Mouse (Mus musculus) retina, postnatal 1 day (tissue): ENCODE measurements at regions not wholly inside any gene's neighbourhood (a gene's known extent, or its start where the extent isn't known, plus 50 kb on each side); places are given as distances from the start of the nearest gene placed in this dataset.

Experiments
- DNase-seq: peaks from one replicate; pipeline ENCODE4 v3.0.0-alpha.2; 2012

GRCm38 (mm10) chr16:80196302-80196701 lies 1004.2 kb upstream of the Ncam2 start:
- DNase-seq, result no peak

GRCm38 (mm10) chr16:80202811-80203210 lies 997.7 kb upstream of the Ncam2 start:
- no peak for DNase-seq

GRCm38 (mm10) chr16:80212769-80213168 lies 987.7 kb upstream of the Ncam2 start:
- DNase-seq, result no peak

- no peak for DNase-seq
These were observed 945.1 kb upstream of the Ncam2 start for GRCm38 (mm10) chr16:80255441-80255840.

- peak; percentile 68 for DNase-seq
These were observed 934.3 kb upstream of the Ncam2 start for GRCm38 (mm10) chr16:80266151-80266617.

GRCm38 (mm10) chr16:80272291-80273123 lies 928.0 kb upstream of the Ncam2 start:
- peak; percentile 18 for DNase-seq
